10 mouse cellular contexts compared by ENCODE assay signal in genomic region chrX:150511274-150511673, GRCm38 (mm10). TPM values are rescaled to one million over a fixed set of nuclear protein-coding genes. Genes with fewer than 3 reads are reported as not detected.
DNase-seq lines count a peak whose midpoint lies in the region; ATAC-seq and TF ChIP-seq lines count a peak whose summit lies in the region.
"Had no signal": no experiment of that assay in that cellular context is flagged by ENCODE, and none has a peak within 500 bp of the region (broad histone marks: within the 10 kb centered on the region; RNA-seq: fewer than 3 reads in every experiment).

No protein-coding gene starts in this region.

- H3K79me2 ChIP-seq in MEL (ENCODE audit: control insufficient read depth, insufficient read depth, low read length, poor library complexity), result no peaks in the 10 kb centered on the region

- ATAC-seq in kidney, embryonic 15.5 days (replicated peaks; ENCODE audit: low FRiP score), result no peak
- ATAC-seq in forebrain, embryonic 12.5 days (ENCODE audit: low FRiP score), result 0 out of 2 replicates have a peak, but pooled peaks have one; percentile 30
- ATAC-seq: Patski had no signal

- no peak overlapping the region for H3K4me3 ChIP-seq in kidney, embryonic 15.5 days (replicated peaks)
- no peak overlapping the region for H3K4me3 ChIP-seq in MEL (ENCODE audit: control insufficient read depth in 1 of 2, insufficient read depth in 1 of 2, low read depth in 2 of 2, low read length in 2 of 2)
- H3K4me3 ChIP-seq in forebrain, embryonic 12.5 days (replicated peaks), result no peak overlapping the region
- H3K4me3 ChIP-seq in limb, embryonic 10.5 days, result no peak overlapping the region

- no peak for TF ChIP-seq RAD21 in MEL (IDR thresholded peaks at IDR 0.05; ENCODE audit: low read depth, low read length)

- H3K27ac ChIP-seq in kidney, embryonic 15.5 days, result no peak overlapping the region
- H3K27ac ChIP-seq in MEL (ENCODE audit: control insufficient read depth, low read depth, low read length), result no peak overlapping the region
- H3K27ac ChIP-seq in forebrain, embryonic 12.5 days, result peak overlapping the region; percentile 56; the same call in 1 of the 2 replicates
- peak overlapping the region; percentile 62 for H3K27ac ChIP-seq in limb, embryonic 10.5 days

- no peak for TF ChIP-seq CTCF in MEL (IDR thresholded peaks at IDR 0.05 in 2 of 3, conservative IDR thresholded peaks at IDR 0.05 in 1 of 3; ENCODE audit: control insufficient read depth in 1 of 3, insufficient read depth in 1 of 3, low read depth in 2 of 3, low read length in 3 of 3, poor library complexity in 1 of 3, severe bottlenecking in 1 of 3)

- no peaks in the 10 kb centered on the region for H3K9me3 ChIP-seq in kidney, embryonic 15.5 days (replicated peaks)
- no peaks in the 10 kb centered on the region for H3K9me3 ChIP-seq in MEL (replicated peaks; ENCODE audit: insufficient read depth, low read length)
- no peaks in the 10 kb centered on the region for H3K9me3 ChIP-seq in forebrain, embryonic 12.5 days
- H3K9me3 ChIP-seq in limb, embryonic 10.5 days (replicated peaks), result no peaks in the 10 kb centered on the region

- no peak for TF ChIP-seq EP300 in MEL (IDR thresholded peaks at IDR 0.05; ENCODE audit: low read depth in 1 of 2, low read length in 2 of 2)

- H3K27me3 ChIP-seq in kidney, embryonic 15.5 days, result 0 out of 2 replicates have a peak, but pooled peaks cover 2% of the 10 kb centered on the region
- no peaks in the 10 kb centered on the region for H3K27me3 ChIP-seq in MEL (ENCODE audit: control insufficient read depth in 1 of 2, insufficient read depth in 2 of 2, low read length in 2 of 2)
- no peaks in the 10 kb centered on the region for H3K27me3 ChIP-seq in forebrain, embryonic 12.5 days
- H3K27me3 ChIP-seq in limb, embryonic 10.5 days (ENCODE audit: low read depth, poor library complexity, severe bottlenecking), result peaks cover 12% of the 10 kb centered on the region

- H3K36me3 ChIP-seq in kidney, embryonic 15.5 days, result no peaks in the 10 kb centered on the region
- peaks cover 0 to 20% of the 10 kb centered on the region in 2 experiments; a peak in 2 of 4 replicates for H3K36me3 ChIP-seq in MEL (ENCODE audit: control insufficient read depth in 1 of 2, insufficient read depth in 2 of 2, low read length in 2 of 2)
- no peaks in the 10 kb centered on the region for H3K36me3 ChIP-seq in forebrain, embryonic 12.5 days (replicated peaks)
- peaks cover 13% of the 10 kb centered on the region for H3K36me3 ChIP-seq in limb, embryonic 10.5 days

- H3K4me2 ChIP-seq in kidney, embryonic 15.5 days, result no peak overlapping the region
- H3K4me2 ChIP-seq in forebrain, embryonic 12.5 days, result no peak overlapping the region

- WGBS in kidney, embryonic 15.5 days, result 76% methylated on average over 6 of the region's 6 CpGs
- WGBS in forebrain, embryonic 12.5 days, result 69% methylated on average over 6 of the region's 6 CpGs
- WGBS in limb, embryonic 10.5 days, result 88% methylated on average over 6 of the region's 6 CpGs

- no peak for TF ChIP-seq POLR2A in MEL (IDR thresholded peaks at IDR 0.05; ENCODE audit: control insufficient read depth in 1 of 2, insufficient read depth in 1 of 2, low read depth in 1 of 2, low read length in 2 of 2, poor library complexity in 1 of 2)

- H3K4me1 ChIP-seq in kidney, embryonic 15.5 days, result no peaks in the 10 kb centered on the region
- H3K4me1 ChIP-seq in MEL (ENCODE audit: control insufficient read depth in 1 of 2, insufficient read depth in 2 of 2, low read length in 2 of 2), result peaks cover under 1 to 6% of the 10 kb centered on the region in 2 experiments; a peak in 2 of 4 replicates
- no peaks in the 10 kb centered on the region for H3K4me1 ChIP-seq in forebrain, embryonic 12.5 days
- H3K4me1 ChIP-seq in limb, embryonic 10.5 days, result no peaks in the 10 kb centered on the region

- H3K9ac ChIP-seq in kidney, embryonic 15.5 days, result no peak overlapping the region
- no peak overlapping the region for H3K9ac ChIP-seq in MEL (ENCODE audit: control insufficient read depth, low read depth, low read length, poor library complexity, severe bottlenecking)
- no peak overlapping the region for H3K9ac ChIP-seq in forebrain, embryonic 12.5 days

- DNase-seq in kidney, postnatal 10 days, result peak; percentile 7
- DNase-seq in MEL (ENCODE audit: low read depth, low spot score), result peak; percentile 32
- no peak for DNase-seq in limb, embryonic 10.5 days (ENCODE audit: low spot score)
- no peak for DNase-seq in right cerebral cortex, postnatal 4 days
- no peak for DNase-seq in adrenal gland, adult 18-20 months (ENCODE audit: low spot score in 2 of 2)
- DNase-seq: heart, adult 11 months; spleen, adult 18-20 months had no signal

TF ChIP-seq in MEL, 35 proteins besides CTCF, POLR2A, EP300 and RAD21:
- TF ChIP-seq MAZ (IDR thresholded peaks at IDR 0.05; ENCODE audit: low read depth, low read length) (no peak), BHLHE40 (IDR thresholded peaks at IDR 0.05; ENCODE audit: borderline replicate concordance, low read depth, low read length) (no peak), TAL1 (IDR thresholded peaks at IDR 0.05; ENCODE audit: low read length) (no peak), MAX (IDR thresholded peaks at IDR 0.05; ENCODE audit: low read length) (no peak), TBP (IDR thresholded peaks at IDR 0.05; ENCODE audit: low read depth, low read length) (no peak), E2F4 (IDR thresholded peaks at IDR 0.05; ENCODE audit: borderline replicate concordance, low read depth, low read length) (no peak), JUND (IDR thresholded peaks at IDR 0.05; ENCODE audit: low read depth, low read length) (no peak), RCOR1 (IDR thresholded peaks at IDR 0.05; ENCODE audit: low read depth, low read length) (no peak), USF1 (IDR thresholded peaks at IDR 0.05; ENCODE audit: low read depth, low read length) (no peak), USF2 (IDR thresholded peaks at IDR 0.05; ENCODE audit: borderline replicate concordance in 1 of 2, insufficient read depth in 1 of 2, low read depth in 1 of 2, low read length in 2 of 2) (no peak), NRF1 (IDR thresholded peaks at IDR 0.05; ENCODE audit: insufficient read depth, low read depth, low read length, poor library complexity, severe bottlenecking) (no peak), POLR2AphosphoS2 (IDR thresholded peaks at IDR 0.05; ENCODE audit: low read length) (no peak), ZKSCAN1 (IDR thresholded peaks at IDR 0.05; ENCODE audit: low read depth, low read length) (no peak), KAT2A (conservative IDR thresholded peaks at IDR 0.05; ENCODE audit: low read depth, low read length) (no peak), MYC (IDR thresholded peaks at IDR 0.05; ENCODE audit: low read depth, low read length) (no peak), GABPA (IDR thresholded peaks at IDR 0.05; ENCODE audit: low read depth, low read length) (no peak), MEF2A (IDR thresholded peaks at IDR 0.05; ENCODE audit: extremely low read depth, insufficient replicate concordance, low read depth, low read length, poor library complexity, severe bottlenecking) (no peak)
TF ChIP-seq in MEL: peak in this region for 0.

RNA-seq across cellular contexts. Expression of gene Alas2, which starts 35.9 kb away (rescaled TPM):
- polyA plus RNA-seq in kidney, embryonic 15.5 days (2015; fragmentation: Nextera tagmentation; extraction: Ambion mirVana), result 70.4 and 86.5 TPM in 2 replicates
- total RNA-seq in MEL (2012; rRNA removed), result 22.6 and 35.6 TPM in 2 replicates
- polyA plus RNA-seq in MEL (2012; ENCODE audit: insufficient read depth in 1 of 2, insufficient read length in 2 of 2, low read depth in 1 of 2, low replicate concordance in 2 of 2, missing spikeins in 1 of 2), result 10 to 100 TPM in 1 of 2 experiments, not detected in 1; 79.1 TPM
- 27.0 and 38.5 TPM in 2 replicates for polyA plus RNA-seq in forebrain, embryonic 12.5 days (2016; fragmentation: Nextera tagmentation; extraction: Ambion mirVana)
- 44.8 and 58.6 TPM in 2 replicates for polyA plus RNA-seq in limb, embryonic 10.5 days (2016; fragmentation: Nextera tagmentation; extraction: Ambion mirVana)
- total RNA-seq in adrenal gland, adult 18-20 months (2021), result 10 to 100 TPM; 23.4 to 73.6 TPM

RNA-seq across cellular contexts. Expression of gene Tmem29, which starts 52.3 kb away (rescaled TPM):
- 33.7 and 38.4 TPM in 2 replicates for polyA plus RNA-seq in kidney, embryonic 15.5 days (2015; fragmentation: Nextera tagmentation; extraction: Ambion mirVana)
- total RNA-seq in MEL (2012; rRNA removed), result 36.4 and 37.1 TPM in 2 replicates
- 10 to 100 TPM in 1 of 2 experiments, not detected in 1; 66.5 TPM for polyA plus RNA-seq in MEL (2012; ENCODE audit: insufficient read depth in 1 of 2, insufficient read length in 2 of 2, low read depth in 1 of 2, low replicate concordance in 2 of 2, missing spikeins in 1 of 2)
- polyA plus RNA-seq in forebrain, embryonic 12.5 days (2016; fragmentation: Nextera tagmentation; extraction: Ambion mirVana), result 44.0 and 44.3 TPM in 2 replicates
- polyA plus RNA-seq in limb, embryonic 10.5 days (2016; fragmentation: Nextera tagmentation; extraction: Ambion mirVana), result 41.4 and 45.7 TPM in 2 replicates
- total RNA-seq in adrenal gland, adult 18-20 months (2021), result 10 to 100 TPM; 19.1 to 24.0 TPM

Comparison
In these comparisons a context has a peak if more than half of its experiments do, and no peak if none do; other contexts are left out.
1. DNase-seq: peak in kidney, postnatal 10 days (single experiment) and MEL (single experiment); none in limb, embryonic 10.5 days (single experiment), right cerebral cortex, postnatal 4 days (single experiment) and adrenal gland, adult 18-20 months (0 of 2).
2. H3K27ac ChIP-seq: peak in forebrain, embryonic 12.5 days (single experiment) and limb, embryonic 10.5 days (single experiment); none in kidney, embryonic 15.5 days (single experiment) and MEL (single experiment).